Mouse (Mus musculus): ENCODE data around the gene Zfp512b.

DNA sequence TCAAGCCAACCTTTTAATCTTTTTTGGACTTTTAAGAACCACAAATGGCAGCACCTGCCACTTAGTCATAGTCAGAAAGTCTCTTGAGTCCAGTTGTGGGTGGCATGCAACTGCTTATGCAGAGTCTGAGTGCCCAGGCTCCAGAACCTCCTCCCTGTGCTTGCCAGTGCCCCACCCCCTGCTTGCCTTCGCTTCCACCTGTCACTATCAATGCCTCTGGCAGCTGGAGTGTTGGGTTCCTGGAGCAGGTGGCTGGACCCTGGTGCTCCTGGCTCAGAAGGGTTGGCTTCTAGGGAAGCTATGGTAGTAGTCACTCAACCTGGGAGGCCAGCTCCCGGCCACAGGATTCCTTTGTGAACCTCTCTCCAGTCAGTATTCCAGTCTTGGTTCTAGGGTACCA is 42.4 kb downstream of the Zfp512b start:
- no peak for TF ChIP-seq CTCF (IDR thresholded peaks at IDR 0.05; ENCODE audit: low read depth)
- no peak for TF ChIP-seq EP300 (IDR thresholded peaks at IDR 0.05; ENCODE audit: low read depth)

All from liver, postnatal 0 days (tissue).